Mouse (Mus musculus) hematopoietic multipotent progenitor cell, adult 10-12 weeks (in vitro differentiated cells): ENCODE results near the gene Gm7980. TPM values are rescaled to one million over a fixed set of nuclear protein-coding genes. Genes with fewer than 3 reads are reported as not detected.

Source experiments
- polyA plus RNA-seq: library from polyadenylated mRNA; stranded (reverse); fragments of >175 nt; gene quantifications from 2 replicates; pipeline ENCODE4 v1.2.3, GENCODE M21; 2012; ENCODE audit warnings: low replicate concordance

Gene Gm7980
- polyA plus RNA-seq: not detected in 2 replicates

GRCm38 (mm10) chr14:41907190-41907589 lies at the start of gene Gm7980:
TSS of gene Gm7980 (minus strand) at chr14:41907290.

DNA sequence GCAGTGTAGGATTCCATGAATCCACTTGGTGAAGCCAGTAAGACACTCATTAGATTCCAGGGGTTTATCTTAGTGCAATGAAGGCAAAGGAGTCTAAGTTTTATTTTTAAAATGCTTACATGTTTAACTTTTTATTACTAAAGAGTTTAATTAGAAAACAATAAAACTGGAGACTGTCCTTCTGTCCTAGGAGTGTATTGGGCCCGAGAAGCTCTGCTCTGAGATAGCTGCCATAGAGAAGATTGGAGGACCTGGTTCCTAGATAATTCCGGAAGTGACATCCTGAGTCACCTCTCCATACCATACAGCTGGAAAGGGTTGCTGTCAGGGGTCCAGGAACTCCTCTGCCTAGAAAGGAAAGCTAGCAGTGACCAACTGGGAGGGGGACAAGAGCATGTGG lies 36.6 kb upstream of the Gm7980 start, which contains the start of gene 1700024B05Rik:
TSS of gene 1700024B05Rik (plus strand) at position 301 of the 400 bp plus-strand sequence.

GRCm38 (mm10) chr14:41924649-41925048 lies 17.6 kb upstream of the Gm7980 start, which contains the start of gene 1700049E17Rik1:
TSS of gene 1700049E17Rik1 (plus strand) at chr14:41924949.

Other genes with a start within 250 kb of the Gm7980 start
- gene Gm8068, start 205.4 kb downstream of the Gm7980 start, polyA plus RNA-seq: not detected in 2 replicates
- not detected in 2 replicates for gene Gm7929, start 156.7 kb downstream of the Gm7980 start, polyA plus RNA-seq
- gene Gm47189, start 134.8 kb downstream of the Gm7980 start, polyA plus RNA-seq: not detected in 2 replicates
- gene 1700049E17Rik1, start 17.7 kb upstream of the Gm7980 start, polyA plus RNA-seq: not detected in 2 replicates
- not detected in 2 replicates for gene 1700024B05Rik, start 36.7 kb upstream of the Gm7980 start, polyA plus RNA-seq
- gene Gm6401, start 60.6 kb upstream of the Gm7980 start, polyA plus RNA-seq: not detected in 2 replicates
- not detected in 2 replicates for gene Gm3543, start 76.0 kb upstream of the Gm7980 start, polyA plus RNA-seq
- gene Gm7951, start 210.1 kb upstream of the Gm7980 start, polyA plus RNA-seq: not detected in 2 replicates